Mouse (Mus musculus): ENCODE data around the gene Pear1. TPM values are rescaled to one million over a fixed set of nuclear protein-coding genes. Genes with fewer than 3 reads are reported as not detected.

Gene Pear1
- polyA plus RNA-seq, 1 experiment from 2014 or later: 10.3 TPM

GRCm38 (mm10) chr3:87763202-87763601, 60.9 kb downstream of the Pear1 start:
- 72% methylated on average over 4 of the region's 4 CpGs for WGBS
- H3K4me3 ChIP-seq: no peak overlapping the region
- no peak for ATAC-seq (ENCODE audit: low FRiP score, low read depth)
- H3K4me1 ChIP-seq (replicated peaks): 0 out of 2 replicates have a peak, but pooled peaks cover 8% of the 10 kb centered on the region
- peaks cover 17% of the 10 kb centered on the region; the same call in 1 of the 2 replicates for H3K27me3 ChIP-seq
- no peak overlapping the region for H3K27ac ChIP-seq (replicated peaks)
- no peaks in the 10 kb centered on the region for H3K9me3 ChIP-seq
- no peaks in the 10 kb centered on the region for H3K36me3 ChIP-seq
- H3K9ac ChIP-seq: no peak overlapping the region
- H3K4me2 ChIP-seq: peak overlapping the region; percentile 33

- 81% methylated on average over 20 of the region's 20 CpGs for WGBS
- Histone ChIP-seq H3K4me2 (no peak overlapping the region), H3K4me1 (replicated peaks) (0 out of 2 replicates have a peak, but pooled peaks cover 8% of the 10 kb centered on the region), H3K36me3 (no peaks in the 10 kb centered on the region), H3K9ac (no peak overlapping the region), H3K9me3 (no peaks in the 10 kb centered on the region), H3K27ac (replicated peaks) (no peak overlapping the region), H3K27me3 (peaks cover 11% of the 10 kb centered on the region; the same call in 1 of the 2 replicates), H3K4me3 (no peak overlapping the region)
- ATAC-seq (ENCODE audit: low FRiP score, low read depth): no peak
Measured at GRCm38 (mm10) chr3:87761408-87762375, 62.4 kb downstream of the Pear1 start.

GRCm38 (mm10) chr3:87758641-87759040, 65.5 kb downstream of the Pear1 start:
- Histone ChIP-seq H3K27ac (replicated peaks) (no peak overlapping the region), H3K27me3 (peaks cover 17% of the 10 kb centered on the region), H3K4me2 (no peak overlapping the region), H3K9me3 (no peaks in the 10 kb centered on the region), H3K4me1 (replicated peaks) (peaks cover 8% of the 10 kb centered on the region), H3K4me3 (no peak overlapping the region), H3K36me3 (no peaks in the 10 kb centered on the region), H3K9ac (no peak overlapping the region)
- 51% methylated on average over 4 of the region's 5 CpGs for WGBS
- ATAC-seq (ENCODE audit: low FRiP score, low read depth): no peak

DNA sequence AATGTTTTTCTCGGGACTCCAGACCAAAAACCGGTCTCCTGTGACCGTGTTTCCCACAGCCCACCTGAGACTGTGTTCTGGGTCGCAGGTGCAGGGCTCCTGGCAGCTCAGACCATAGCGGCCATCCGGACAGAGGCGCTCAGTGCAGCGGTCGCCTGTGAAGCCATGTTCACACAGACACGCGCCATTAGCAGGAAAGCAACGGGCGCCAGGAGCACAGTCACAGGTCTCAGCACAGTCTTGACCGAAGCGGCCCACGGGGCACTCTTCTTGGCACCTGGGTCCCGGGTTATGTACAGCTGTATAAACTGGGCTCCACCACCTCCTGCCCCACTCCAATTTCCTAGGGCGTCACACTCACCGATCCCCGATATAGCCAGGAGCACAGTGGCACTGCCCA, 67.6 kb downstream of the Pear1 start:
- Histone ChIP-seq H3K27me3 (peaks cover 17% of the 10 kb centered on the region), H3K9me3 (no peaks in the 10 kb centered on the region), H3K36me3 (no peaks in the 10 kb centered on the region), H3K4me3 (peak overlapping the region; percentile 27), H3K27ac (replicated peaks) (no peak overlapping the region), H3K4me2 (peak overlapping the region; percentile 58), H3K9ac (no peak overlapping the region), H3K4me1 (replicated peaks) (peaks cover 6% of the 10 kb centered on the region)
- ATAC-seq (ENCODE audit: low FRiP score, low read depth): no peak
- WGBS: 50% methylated on average over 20 of the region's 20 CpGs

DNA sequence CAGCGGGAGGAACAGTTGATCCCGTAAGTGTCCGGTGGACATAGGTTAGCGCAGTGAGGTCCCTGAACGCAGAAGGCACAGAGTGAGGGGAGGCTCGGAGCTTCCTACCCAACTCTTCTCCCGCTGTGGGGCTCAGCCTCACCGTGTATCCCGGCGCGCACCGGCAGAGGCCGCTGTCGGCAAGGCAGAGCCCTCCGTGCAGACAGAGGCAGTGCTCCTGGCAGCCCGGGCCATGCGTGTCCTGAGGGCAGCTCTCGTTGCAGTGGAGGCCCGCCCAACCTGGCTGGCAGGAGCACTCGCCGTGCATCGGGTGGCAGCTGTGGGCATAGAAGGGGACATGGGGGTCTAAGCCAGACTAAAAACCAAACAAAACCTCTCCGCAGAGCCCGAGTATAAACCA, 68.1 kb downstream of the Pear1 start:
- H3K27ac ChIP-seq (replicated peaks): no peak overlapping the region
- H3K9me3 ChIP-seq: no peaks in the 10 kb centered on the region
- peak overlapping the region; percentile 27 for H3K4me3 ChIP-seq
- no peaks in the 10 kb centered on the region for H3K36me3 ChIP-seq
- peak overlapping the region; percentile 38; the same call in 1 of the 2 replicates for H3K9ac ChIP-seq
- H3K27me3 ChIP-seq: peaks cover 17% of the 10 kb centered on the region
- H3K4me1 ChIP-seq (replicated peaks): peaks cover 6% of the 10 kb centered on the region
- peak; percentile 88 for ATAC-seq (ENCODE audit: low FRiP score, low read depth)
- 4% methylated on average over 24 of the region's 24 CpGs for WGBS
- peak overlapping the region; percentile 58 for H3K4me2 ChIP-seq

DNA sequence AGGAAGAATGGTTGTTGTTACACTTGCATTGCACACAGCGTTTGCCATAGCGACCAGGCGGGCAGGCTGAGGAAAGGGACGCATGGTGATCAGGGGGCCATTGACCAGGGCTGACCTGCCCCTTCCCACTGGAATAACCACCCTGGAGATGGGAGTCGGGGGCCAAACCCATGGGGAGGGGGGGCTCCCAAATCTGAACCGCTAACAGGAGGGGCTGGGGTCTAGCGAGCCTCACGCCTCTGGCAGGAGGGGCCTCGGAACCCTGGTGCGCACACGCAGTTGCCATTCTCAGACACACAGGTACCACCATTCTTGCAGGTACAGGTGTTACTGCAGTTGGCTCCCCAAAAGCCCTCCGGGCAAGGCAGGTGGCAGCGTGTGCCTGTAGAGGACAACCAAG, 70.3 kb downstream of the Pear1 start:
- Histone ChIP-seq H3K4me3 (no peak overlapping the region), H3K9ac (no peak overlapping the region), H3K27ac (replicated peaks) (no peak overlapping the region), H3K27me3 (peaks cover 17% of the 10 kb centered on the region), H3K4me1 (replicated peaks) (peaks cover 6% of the 10 kb centered on the region), H3K36me3 (no peaks in the 10 kb centered on the region), H3K9me3 (no peaks in the 10 kb centered on the region), H3K4me2 (no peak overlapping the region)
- no peak for ATAC-seq (ENCODE audit: low FRiP score, low read depth)
- 79% methylated on average over 13 of the region's 13 CpGs for WGBS

DNA sequence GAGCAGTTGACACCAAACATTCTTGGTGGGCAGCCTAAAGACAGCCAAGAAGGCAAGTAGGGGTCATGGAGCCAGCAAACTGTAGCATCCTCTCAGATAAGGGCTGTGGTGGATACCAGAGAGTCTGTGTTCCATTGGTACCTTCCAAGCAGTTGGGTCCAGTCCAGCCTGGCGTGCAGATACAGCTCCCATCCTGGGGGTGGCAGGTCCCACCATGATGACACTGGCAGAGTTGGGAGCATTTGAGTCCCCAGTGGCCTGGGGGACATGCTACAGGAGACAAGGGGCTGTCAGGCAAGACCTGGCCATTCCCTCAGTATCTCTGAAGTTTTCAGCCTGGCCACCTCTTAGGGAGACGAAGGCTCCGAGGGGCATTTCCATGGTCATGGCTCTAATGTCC, 71.5 kb downstream of the Pear1 start:
- WGBS: 87% methylated on average over 3 of the region's 3 CpGs
- Histone ChIP-seq H3K9me3 (no peaks in the 10 kb centered on the region), H3K27me3 (peaks cover 17% of the 10 kb centered on the region)

GRCm38 (mm10) chr3:87749977-87750376, 74.1 kb downstream of the Pear1 start:
- 91% methylated on average over 12 of the region's 12 CpGs for WGBS
- H3K4me3 ChIP-seq: no peak overlapping the region
- H3K4me1 ChIP-seq (replicated peaks): peaks cover 8% of the 10 kb centered on the region
- no peak overlapping the region for H3K4me2 ChIP-seq
- H3K27ac ChIP-seq (replicated peaks): no peak overlapping the region
- ATAC-seq (ENCODE audit: low FRiP score, low read depth): no peak
- H3K36me3 ChIP-seq: no peaks in the 10 kb centered on the region
- no peak overlapping the region for H3K9ac ChIP-seq
- H3K27me3 ChIP-seq: 0 out of 2 replicates have a peak, but pooled peaks cover 7% of the 10 kb centered on the region
- no peaks in the 10 kb centered on the region for H3K9me3 ChIP-seq

More for the DNA sequence above, 71.5 kb downstream of the Pear1 start:
- no peaks in the 10 kb centered on the region for H3K36me3 ChIP-seq
- no peak overlapping the region for H3K9ac ChIP-seq
- H3K4me3 ChIP-seq: no peak overlapping the region
- no peak overlapping the region for H3K4me2 ChIP-seq
- no peak overlapping the region for H3K27ac ChIP-seq (replicated peaks)
- peaks cover 6% of the 10 kb centered on the region for H3K4me1 ChIP-seq (replicated peaks)
- ATAC-seq (ENCODE audit: low FRiP score, low read depth): no peak

GRCm38 (mm10) chr3:87749036-87749435, 75.1 kb downstream of the Pear1 start:
- Histone ChIP-seq H3K4me2 (no peak overlapping the region), H3K27ac (replicated peaks) (no peak overlapping the region), H3K4me1 (replicated peaks) (peaks cover 11% of the 10 kb centered on the region), H3K4me3 (no peak overlapping the region), H3K36me3 (no peaks in the 10 kb centered on the region), H3K9ac (no peak overlapping the region), H3K9me3 (no peaks in the 10 kb centered on the region), H3K27me3 (no peaks in the 10 kb centered on the region)
- 20% methylated on average over 5 of the region's 5 CpGs for WGBS
- no peak for ATAC-seq (ENCODE audit: low FRiP score, low read depth)

DNA sequence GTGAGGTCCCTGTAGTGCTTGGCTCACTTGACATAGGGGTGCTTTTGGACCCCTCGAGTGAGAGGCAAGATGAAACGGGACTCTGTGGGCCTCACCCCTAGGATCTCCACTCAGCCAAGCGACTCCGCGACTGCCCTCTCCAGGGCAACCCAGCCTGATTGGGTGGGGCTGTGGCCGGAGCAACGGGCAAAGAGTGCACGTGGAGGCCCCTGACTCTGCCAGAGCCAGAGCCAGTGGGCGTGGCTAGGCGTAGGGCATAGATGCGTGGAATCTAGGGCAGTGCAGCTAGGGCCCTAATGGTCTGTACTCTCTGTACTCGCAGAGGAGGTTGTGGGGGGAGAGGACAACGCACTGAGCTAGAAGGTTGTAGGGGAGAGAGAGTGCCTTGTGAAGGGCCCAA, 75.7 kb downstream of the Pear1 start, which contains the start of gene Lrrc71:
Lrrc71 (minus strand) TSS at position 195 of the 400 bp plus-strand sequence.
- WGBS: 44% methylated on average over 13 of the region's 13 CpGs
- no peaks in the 10 kb centered on the region for H3K36me3 ChIP-seq

GRCm38 (mm10) chr3:87745036-87745659, 79.0 kb downstream of the Pear1 start:
- Histone ChIP-seq H3K4me3 (no peak overlapping the region), H3K36me3 (no peaks in the 10 kb centered on the region), H3K4me2 (peak overlapping the region; percentile 37), H3K4me1 (replicated peaks) (peaks cover 11% of the 10 kb centered on the region), H3K27ac (replicated peaks) (no peak overlapping the region; the same call in 1 of the 2 replicates), H3K9ac (0 out of 2 replicates have a peak overlapping the region, but pooled peaks have one; percentile 25), H3K27me3 (no peaks in the 10 kb centered on the region), H3K9me3 (no peaks in the 10 kb centered on the region)
- WGBS: 35% methylated on average over 18 of the region's 18 CpGs
- no peak for ATAC-seq (ENCODE audit: low FRiP score, low read depth)

More for the DNA sequence above, 75.7 kb downstream of the Pear1 start, which contains the start of gene Lrrc71:
- peak; percentile 25; the same call in 1 of the 2 replicates for ATAC-seq (ENCODE audit: low FRiP score, low read depth)
- H3K4me3 ChIP-seq: no peak within 1 kb of the TSS
- no peak within 1 kb of the TSS for H3K9ac ChIP-seq
- no peaks in the 10 kb centered on the region for H3K9me3 ChIP-seq
- H3K27ac ChIP-seq (replicated peaks): no peak within 1 kb of the TSS
- H3K27me3 ChIP-seq: no peaks in the 10 kb centered on the region
- no peak within 1 kb of the TSS for H3K4me2 ChIP-seq
- H3K4me1 ChIP-seq (replicated peaks): peaks cover 11% of the 10 kb centered on the region

DNA sequence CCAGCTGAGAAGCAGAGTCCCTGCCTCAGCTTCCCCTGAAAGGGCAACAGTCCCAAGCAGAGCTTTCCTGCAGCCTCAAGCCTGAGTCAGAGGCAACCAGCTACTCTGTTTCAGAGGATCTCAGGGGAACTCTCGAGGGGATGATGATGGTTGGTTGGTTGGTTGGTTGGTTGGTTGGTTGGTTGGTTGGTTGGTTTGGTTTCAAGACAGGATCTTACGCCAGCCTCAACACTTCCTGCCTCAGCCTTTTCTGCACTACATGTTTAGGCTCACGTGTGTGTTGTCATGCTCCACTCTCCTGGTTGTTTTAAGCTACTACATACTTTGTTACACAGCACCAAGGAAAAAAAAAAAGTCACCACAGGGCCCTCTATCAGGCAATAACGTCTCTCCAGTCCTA, 80.2 kb downstream of the Pear1 start:
- Histone ChIP-seq H3K9ac (no peak overlapping the region), H3K27me3 (no peaks in the 10 kb centered on the region), H3K4me1 (replicated peaks) (peaks cover 11% of the 10 kb centered on the region), H3K36me3 (no peaks in the 10 kb centered on the region), H3K4me2 (no peak overlapping the region), H3K9me3 (no peaks in the 10 kb centered on the region), H3K4me3 (no peak overlapping the region), H3K27ac (replicated peaks) (no peak overlapping the region)
- no peak for ATAC-seq (ENCODE audit: low FRiP score, low read depth)
- 86% methylated on average over 4 of the region's 4 CpGs for WGBS

Data from hindbrain, embryonic 15.5 days (tissue).